Comparison of ENCODE assay signal across 29 mouse cellular contexts in genomic region chr5:113049876-113050275, GRCm38 (mm10). TPM values are rescaled to one million over a fixed set of nuclear protein-coding genes. Genes with fewer than 3 reads are reported as not detected.
A peak's percentile ranks its signal among the peaks of the same experiment; 100 is the strongest.
DNase-seq lines count a peak whose midpoint lies in the region; ATAC-seq and TF ChIP-seq lines count a peak whose summit lies in the region.
"Had no signal": no experiment of that assay in that cellular context is flagged by ENCODE, and none has a peak within 500 bp of the region (broad histone marks: within the 10 kb centered on the region; RNA-seq: fewer than 3 reads in every experiment).

No protein-coding gene starts in this region.

- H3K4me1 ChIP-seq in forebrain, embryonic 10.5 days, result peaks cover 11% of the 10 kb centered on the region
- peaks cover 16% of the 10 kb centered on the region; the same call in 1 of the 2 replicates for H3K4me1 ChIP-seq in forebrain, embryonic 13.5 days
- H3K4me1 ChIP-seq in midbrain, postnatal 0 days (ENCODE audit: insufficient read depth, low read length), result peaks cover 3% of the 10 kb centered on the region; the same call in 1 of the 2 replicates
- H3K4me1 ChIP-seq in midbrain, embryonic 14.5 days (ENCODE audit: control insufficient read depth, insufficient read depth, low read length), result peaks cover 7% of the 10 kb centered on the region; the same call in 1 of the 2 replicates
- H3K4me1 ChIP-seq: heart, embryonic 12.5 days; liver, embryonic 12.5 days had no signal

- TF ChIP-seq CTCF in midbrain, postnatal 0 days (IDR thresholded peaks at IDR 0.05), result no peak

- H3K27me3 ChIP-seq in forebrain, embryonic 10.5 days (ENCODE audit: poor library complexity, severe bottlenecking), result peaks cover 4% of the 10 kb centered on the region; the same call in 1 of the 2 replicates
- H3K27me3 ChIP-seq in forebrain, embryonic 13.5 days, result no peaks in the 10 kb centered on the region
- no peaks in the 10 kb centered on the region for H3K27me3 ChIP-seq in midbrain, postnatal 0 days (ENCODE audit: insufficient read depth, low read length)
- no peaks in the 10 kb centered on the region for H3K27me3 ChIP-seq in midbrain, embryonic 14.5 days (ENCODE audit: control insufficient read depth, insufficient read depth, low read length)

- ATAC-seq in forebrain, embryonic 13.5 days, result no peak
- no peak for ATAC-seq in midbrain, postnatal 0 days (ENCODE audit: low FRiP score)
- ATAC-seq in midbrain, embryonic 14.5 days (ENCODE audit: low FRiP score, low TSS enrichment), result no peak
- ATAC-seq: liver, embryonic 12.5 days; midbrain, embryonic 16.5 days had no signal

- 0 out of 2 replicates have a peak overlapping the region, but pooled peaks have one; percentile 22 for H3K27ac ChIP-seq in forebrain, embryonic 10.5 days
- no peak overlapping the region for H3K27ac ChIP-seq in forebrain, embryonic 13.5 days
- H3K27ac ChIP-seq in midbrain, postnatal 0 days (ENCODE audit: low read depth, low read length), result 0 out of 2 replicates have a peak overlapping the region, but pooled peaks have one; percentile 13
- no peak overlapping the region for H3K27ac ChIP-seq in midbrain, embryonic 14.5 days (replicated peaks; ENCODE audit: low read depth, low read length)
- H3K27ac ChIP-seq: embryonic facial prominence, embryonic 13.5 days; limb, embryonic 12.5 days; liver, embryonic 12.5 days had no signal

- peaks cover 4% of the 10 kb centered on the region; the same call in 1 of the 2 replicates for H3K9me3 ChIP-seq in forebrain, embryonic 10.5 days
- no peaks in the 10 kb centered on the region for H3K9me3 ChIP-seq in forebrain, embryonic 13.5 days (replicated peaks)
- no peaks in the 10 kb centered on the region for H3K9me3 ChIP-seq in midbrain, postnatal 0 days (ENCODE audit: low read length)
- H3K9me3 ChIP-seq in midbrain, embryonic 14.5 days (ENCODE audit: control insufficient read depth, low read length), result no peaks in the 10 kb centered on the region
- H3K9me3 ChIP-seq: embryonic facial prominence, embryonic 13.5 days; limb, embryonic 12.5 days; liver, embryonic 12.5 days had no signal

- no peak overlapping the region for H3K9ac ChIP-seq in forebrain, embryonic 13.5 days
- H3K9ac ChIP-seq in midbrain, postnatal 0 days (replicated peaks; ENCODE audit: low read length, poor library complexity, severe bottlenecking), result no peak overlapping the region
- no peak overlapping the region for H3K9ac ChIP-seq in midbrain, embryonic 14.5 days (replicated peaks; ENCODE audit: low read length)
- H3K9ac ChIP-seq: embryonic facial prominence, embryonic 13.5 days; heart, embryonic 12.5 days; limb, embryonic 12.5 days; liver, embryonic 12.5 days; lung, embryonic 14.5 days had no signal

- no peak for DNase-seq in forebrain, embryonic 10.5 days (ENCODE audit: extremely low spot score, low spot score)
- DNase-seq in layer of hippocampus, adult 11-12 months (ENCODE audit: low spot score), result peak; percentile 29
- no peak for DNase-seq in layer of hippocampus, adult 9-10 months (ENCODE audit: low spot score)
- peak; percentile 40 for DNase-seq in midbrain, postnatal 0 days (ENCODE audit: low spot score)
- no peak for DNase-seq in midbrain, embryonic 14.5 days
- no peak for DNase-seq in frontal cortex, postnatal 14 days (ENCODE audit: low spot score in 2 of 2)
- DNase-seq: adrenal gland, postnatal 36 days; cerebellum, adult 2 months; gastrocnemius, postnatal 10 days; heart, adult 11 months; kidney, adult 8-10 months; kidney, postnatal 14 days; layer of hippocampus, adult 9-11 months; lung, embryonic 14.5 days; spleen, adult 18-20 months; thymus, postnatal 36 days had no signal

- no peak overlapping the region for H3K4me3 ChIP-seq in forebrain, embryonic 10.5 days
- H3K4me3 ChIP-seq in forebrain, embryonic 13.5 days, result no peak overlapping the region
- no peak overlapping the region for H3K4me3 ChIP-seq in midbrain, postnatal 0 days (ENCODE audit: low read depth, low read length)
- no peak overlapping the region for H3K4me3 ChIP-seq in midbrain, embryonic 14.5 days (replicated peaks; ENCODE audit: low read depth, low read length)
- H3K4me3 ChIP-seq: embryonic facial prominence, embryonic 13.5 days; heart, embryonic 12.5 days; limb, embryonic 12.5 days; liver, embryonic 12.5 days had no signal

- H3K4me2 ChIP-seq in forebrain, embryonic 13.5 days, result no peak overlapping the region
- no peak overlapping the region for H3K4me2 ChIP-seq in midbrain, postnatal 0 days (ENCODE audit: low read depth, low read length, poor library complexity, severe bottlenecking)
- no peak overlapping the region for H3K4me2 ChIP-seq in midbrain, embryonic 14.5 days (ENCODE audit: low read length)
- H3K4me2 ChIP-seq: embryonic facial prominence, embryonic 13.5 days; heart, embryonic 12.5 days; limb, embryonic 12.5 days; liver, embryonic 12.5 days; lung, embryonic 14.5 days had no signal

- no peaks in the 10 kb centered on the region for H3K36me3 ChIP-seq in forebrain, embryonic 10.5 days (replicated peaks)
- no peaks in the 10 kb centered on the region for H3K36me3 ChIP-seq in forebrain, embryonic 13.5 days (ENCODE audit: poor library complexity, severe bottlenecking)
- no peaks in the 10 kb centered on the region for H3K36me3 ChIP-seq in midbrain, postnatal 0 days (ENCODE audit: insufficient read depth, low read length)
- no peaks in the 10 kb centered on the region for H3K36me3 ChIP-seq in midbrain, embryonic 14.5 days (ENCODE audit: control insufficient read depth, insufficient read depth, low read length)
- H3K36me3 ChIP-seq: embryonic facial prominence, embryonic 13.5 days; heart, embryonic 12.5 days; limb, embryonic 12.5 days; liver, embryonic 12.5 days had no signal

RNA-seq across cellular contexts. Expression of gene Crybb2, which starts 20.0 kb away (rescaled TPM):
- not detected in 2 replicates for polyA plus RNA-seq in forebrain, embryonic 10.5 days (2016; fragmentation: Nextera tagmentation; extraction: Ambion mirVana)
- not detected in 2 replicates for polyA plus RNA-seq in forebrain, embryonic 13.5 days (2015; fragmentation: Nextera tagmentation; extraction: Ambion mirVana)
- not detected in 2 replicates for total RNA-seq in midbrain, postnatal 0 days (2014; rRNA removed)
- not detected in 2 replicates for polyA plus RNA-seq in midbrain, postnatal 0 days (2015; fragmentation: Nextera tagmentation; extraction: Ambion mirVana)
- polyA plus RNA-seq in midbrain, embryonic 14.5 days (2014; fragmentation: Nextera tagmentation; extraction: Ambion mirVana), result not detected in 2 replicates
- total RNA-seq: adrenal gland, postnatal 36 days; CH12.LX; gastrocnemius, postnatal 10 days; heart, postnatal 25 days; MEL; neutrophil, adult 5-6 weeks had no signal
- polyA plus RNA-seq: cerebellum, adult 2 months; cortical plate, adult 2 months; embryonic facial prominence, embryonic 13.5 days; frontal cortex, adult 2 months; heart, embryonic 12.5 days; limb, embryonic 12.5 days; liver, embryonic 12.5 days; lung, embryonic 14.5 days; midbrain, embryonic 16.5 days; stomach, embryonic 14.5 days had no signal

RNA-seq across cellular contexts. Expression of gene Crybb3, which starts 31.5 kb away (rescaled TPM):
- 1.0 TPM in 2 replicates for polyA plus RNA-seq in forebrain, embryonic 10.5 days (2016; fragmentation: Nextera tagmentation; extraction: Ambion mirVana)
- polyA plus RNA-seq in forebrain, embryonic 13.5 days (2015; fragmentation: Nextera tagmentation; extraction: Ambion mirVana), result 0.57 and 0.65 TPM in 2 replicates
- total RNA-seq in midbrain, postnatal 0 days (2014; rRNA removed), result 1.4 and 3.0 TPM in 2 replicates
- 2.2 and 3.1 TPM in 2 replicates for polyA plus RNA-seq in midbrain, postnatal 0 days (2015; fragmentation: Nextera tagmentation; extraction: Ambion mirVana)
- 0.70 and 0.77 TPM in 2 replicates for polyA plus RNA-seq in midbrain, embryonic 14.5 days (2014; fragmentation: Nextera tagmentation; extraction: Ambion mirVana)
- total RNA-seq: CH12.LX; MEL; neutrophil, adult 5-6 weeks had no signal
- polyA plus RNA-seq: liver, embryonic 12.5 days had no signal

RNA-seq across cellular contexts. Expression of gene Grk3, which starts 34.3 kb away (rescaled TPM):
- polyA plus RNA-seq in forebrain, embryonic 10.5 days (2016; fragmentation: Nextera tagmentation; extraction: Ambion mirVana), result 5.2 and 5.3 TPM in 2 replicates
- 8.1 and 8.7 TPM in 2 replicates for polyA plus RNA-seq in forebrain, embryonic 13.5 days (2015; fragmentation: Nextera tagmentation; extraction: Ambion mirVana)
- total RNA-seq in midbrain, postnatal 0 days (2014; rRNA removed), result 48.4 and 73.0 TPM in 2 replicates
- polyA plus RNA-seq in midbrain, postnatal 0 days (2015; fragmentation: Nextera tagmentation; extraction: Ambion mirVana), result 15.2 and 21.1 TPM in 2 replicates
- 16.3 and 18.7 TPM in 2 replicates for polyA plus RNA-seq in midbrain, embryonic 14.5 days (2014; fragmentation: Nextera tagmentation; extraction: Ambion mirVana)
- total RNA-seq: CH12.LX, MEL had no signal

Comparison
In these comparisons a context has a peak if more than half of its experiments do, and no peak if none do; other contexts are left out.
1. DNase-seq: peak in layer of hippocampus, adult 11-12 months (single experiment) and midbrain, postnatal 0 days (single experiment); none in forebrain, embryonic 10.5 days (single experiment), layer of hippocampus, adult 9-10 months (single experiment), midbrain, embryonic 14.5 days (single experiment) and frontal cortex, postnatal 14 days (0 of 2).
2. H3K27ac ChIP-seq: peak in forebrain, embryonic 10.5 days (single experiment) and midbrain, postnatal 0 days (single experiment); none in forebrain, embryonic 13.5 days (single experiment) and midbrain, embryonic 14.5 days (single experiment).